Mouse (Mus musculus): ENCODE results near the gene Gsto1.

GRCm38 (mm10) chr19:47913344-47913743 is 58.6 kb downstream of the Gsto1 start:
- TF ChIP-seq GATA1 (IDR thresholded peaks at IDR 0.05; ENCODE audit: low read length) (no peak), TAL1 (IDR thresholded peaks at IDR 0.05; ENCODE audit: low read length) (no peak)

Data from erythroblast, embryonic 14.5 days (primary cell).